Mouse (Mus musculus) spleen, adult 12 weeks (tissue): Measurements from ENCODE around the gene Slc5a4b.

ENCODE experiments used
- DNase-seq: peaks from one replicate; pipeline ENCODE4 v3.0.0; 2022; ENCODE audit warnings: low spot score

The Slc5a4b gene

DNA sequence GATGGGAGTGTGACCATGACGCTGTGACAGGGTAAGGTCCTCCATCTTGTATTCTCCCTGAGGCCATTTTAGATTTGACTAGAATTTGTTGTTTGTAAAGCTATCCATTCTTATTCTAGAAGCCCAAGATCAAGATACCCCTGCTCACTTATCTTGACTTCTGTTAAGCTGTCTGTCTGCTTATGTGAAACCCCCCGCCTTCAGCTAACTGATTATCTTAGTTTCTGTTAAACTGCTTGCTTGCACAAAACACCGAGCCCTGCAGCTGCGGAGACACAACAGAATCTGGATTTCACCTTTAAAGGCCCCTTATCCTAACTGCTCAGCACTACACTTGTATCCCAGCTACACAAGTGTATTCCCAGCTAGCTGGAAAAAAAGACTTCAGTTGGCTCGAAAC lies 73.8 kb downstream of the Slc5a4b start:
- DNase-seq = no peak

- no peak for DNase-seq
Measured at GRCm38 (mm10) chr10:76035277-76035676, 75.5 kb downstream of the Slc5a4b start.

DNA sequence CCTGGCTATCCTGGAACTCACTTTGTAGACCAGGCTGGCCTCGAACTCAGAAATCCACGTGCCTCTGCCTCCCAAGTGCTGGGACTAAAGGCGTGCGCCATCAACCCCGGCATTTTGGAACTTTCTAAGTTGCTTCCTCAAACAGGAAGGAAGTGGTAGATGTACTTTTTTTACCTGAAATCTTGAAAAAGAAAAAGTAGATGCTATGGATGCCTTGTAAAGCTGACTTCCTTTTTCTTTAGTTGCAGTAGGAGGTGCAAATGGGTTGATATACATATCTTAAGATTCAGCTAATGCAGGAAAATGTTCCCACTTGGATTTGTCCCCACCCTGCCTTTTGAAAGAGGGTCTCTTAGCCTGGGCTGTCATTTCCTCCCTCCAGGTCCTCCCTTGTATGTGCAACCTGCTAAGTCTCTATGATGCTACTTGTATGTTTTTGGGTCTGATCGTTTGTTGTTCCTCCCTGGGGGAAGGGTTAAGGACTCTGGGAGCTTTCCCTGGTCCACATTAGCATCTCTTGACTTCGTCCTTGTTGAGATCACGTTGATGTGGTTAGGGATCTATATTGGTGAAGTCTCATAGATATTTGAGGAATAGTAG lies 76.7 kb downstream of the Slc5a4b start:
- DNase-seq = no peak

- no peak for DNase-seq
Measured at GRCm38 (mm10) chr10:76033119-76033455, 77.7 kb downstream of the Slc5a4b start.

- peak; percentile 90 for DNase-seq
Measured at GRCm38 (mm10) chr10:76032402-76033118, 78.2 kb downstream of the Slc5a4b start, which contains the start of gene Zfp280b. Zfp280b (plus strand) TSS chr10:76032650.

DNA sequence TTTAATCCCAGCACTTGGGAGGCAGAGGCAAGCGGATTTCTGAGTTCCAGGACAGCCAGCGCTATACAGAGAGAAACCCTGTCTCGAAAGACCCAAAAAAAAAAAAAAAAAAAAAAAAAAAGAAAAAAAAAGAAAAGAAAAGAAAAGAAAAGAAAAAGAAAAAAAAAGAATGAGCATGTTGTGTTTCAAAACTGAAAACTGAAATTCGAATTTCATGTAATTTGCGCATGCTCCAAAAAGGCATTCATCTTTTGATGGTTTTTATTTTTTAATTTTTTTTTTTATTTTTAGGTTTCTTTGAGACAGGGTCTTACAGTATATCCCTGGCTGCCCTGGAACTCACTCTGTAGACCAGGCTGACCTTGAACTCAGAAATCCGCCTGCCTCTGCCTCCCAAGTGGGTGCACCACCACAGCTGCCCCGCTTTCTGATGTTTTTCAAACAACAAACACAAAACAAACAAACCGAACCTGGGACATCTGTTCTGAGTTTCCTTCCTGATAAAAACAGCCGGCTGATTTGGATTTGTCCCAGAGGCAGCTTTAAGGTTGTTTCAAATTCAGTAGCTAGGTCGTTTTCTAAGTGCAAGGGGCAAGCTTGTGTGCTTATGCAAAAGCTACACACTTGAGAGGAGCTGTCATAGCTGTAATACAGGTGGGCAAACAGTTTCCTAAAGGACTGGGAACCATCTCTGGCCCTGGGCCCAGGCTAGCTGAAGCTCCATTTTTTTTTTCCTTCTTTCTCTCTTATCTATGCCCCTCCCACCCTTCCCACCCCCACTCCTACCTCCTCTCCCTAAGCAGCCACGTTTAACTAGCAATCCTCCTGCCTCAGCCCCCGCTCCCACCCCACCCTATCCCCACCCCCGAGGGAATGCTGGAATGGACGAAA lies 79.0 kb downstream of the Slc5a4b start:
- no peak for DNase-seq

DNA sequence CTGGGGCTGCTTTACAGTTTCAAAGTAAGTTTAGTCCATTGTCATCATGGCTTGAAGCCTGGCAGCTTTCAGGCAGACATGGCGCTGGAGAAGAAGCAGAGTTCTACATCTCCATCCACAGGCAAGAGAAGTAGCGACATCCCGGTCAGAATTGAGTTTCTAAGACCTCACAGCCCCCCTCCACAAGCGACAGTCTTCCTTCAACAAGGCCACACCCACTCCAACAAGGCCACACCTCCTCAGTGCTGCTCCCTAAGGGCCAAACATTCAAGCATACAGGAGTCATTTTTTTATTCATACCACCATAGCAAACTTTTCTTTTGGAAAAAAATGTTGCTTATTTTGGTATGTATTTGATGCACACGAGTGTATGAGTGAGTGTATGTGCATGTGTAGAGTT lies 80.3 kb downstream of the Slc5a4b start:
- no peak for DNase-seq

DNA sequence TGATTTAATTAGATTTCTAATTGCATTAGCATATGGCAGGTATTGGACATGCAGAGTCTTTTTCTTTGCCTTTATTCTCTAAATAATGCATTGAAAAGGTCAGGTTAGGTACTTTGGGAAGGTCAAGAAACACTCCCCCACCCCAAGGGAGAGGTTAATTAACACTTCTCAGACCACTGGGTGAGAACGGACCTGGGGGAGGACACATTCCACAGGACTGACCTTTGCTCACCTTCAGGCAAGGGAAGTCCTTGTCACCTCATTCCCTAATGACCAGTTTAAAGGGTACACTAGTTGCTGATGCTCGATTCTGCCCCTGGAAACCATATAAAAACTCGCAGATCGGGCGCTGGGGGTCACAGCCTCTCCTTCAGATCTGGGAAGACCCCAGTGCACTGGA lies 81.5 kb downstream of the Slc5a4b start:
- DNase-seq = no peak

GRCm38 (mm10) chr10:76028396-76028795 lies 82.4 kb downstream of the Slc5a4b start:
- DNase-seq = no peak

DNA sequence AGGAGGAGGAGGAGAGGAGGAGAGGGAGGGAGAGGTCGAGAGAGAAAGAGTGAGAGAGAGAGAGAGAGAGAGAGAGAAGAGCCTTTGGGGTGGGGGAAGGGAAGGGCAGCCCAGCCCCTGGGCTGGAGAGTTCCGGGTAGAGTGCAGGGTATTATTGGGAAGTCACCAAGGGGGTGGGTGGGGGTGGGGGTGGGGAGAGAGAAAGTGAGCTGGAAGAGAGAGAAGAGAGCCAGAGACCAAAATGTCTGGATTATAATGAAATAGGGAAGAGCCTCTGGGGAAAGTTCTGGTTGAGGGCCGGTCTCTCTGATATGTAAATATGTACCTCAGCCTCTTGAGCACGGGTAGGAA lies 82.8 kb downstream of the Slc5a4b start:
- DNase-seq = no peak

- DNase-seq = no peak
Measured at GRCm38 (mm10) chr10:76027127-76028015, 83.4 kb downstream of the Slc5a4b start.

DNA sequence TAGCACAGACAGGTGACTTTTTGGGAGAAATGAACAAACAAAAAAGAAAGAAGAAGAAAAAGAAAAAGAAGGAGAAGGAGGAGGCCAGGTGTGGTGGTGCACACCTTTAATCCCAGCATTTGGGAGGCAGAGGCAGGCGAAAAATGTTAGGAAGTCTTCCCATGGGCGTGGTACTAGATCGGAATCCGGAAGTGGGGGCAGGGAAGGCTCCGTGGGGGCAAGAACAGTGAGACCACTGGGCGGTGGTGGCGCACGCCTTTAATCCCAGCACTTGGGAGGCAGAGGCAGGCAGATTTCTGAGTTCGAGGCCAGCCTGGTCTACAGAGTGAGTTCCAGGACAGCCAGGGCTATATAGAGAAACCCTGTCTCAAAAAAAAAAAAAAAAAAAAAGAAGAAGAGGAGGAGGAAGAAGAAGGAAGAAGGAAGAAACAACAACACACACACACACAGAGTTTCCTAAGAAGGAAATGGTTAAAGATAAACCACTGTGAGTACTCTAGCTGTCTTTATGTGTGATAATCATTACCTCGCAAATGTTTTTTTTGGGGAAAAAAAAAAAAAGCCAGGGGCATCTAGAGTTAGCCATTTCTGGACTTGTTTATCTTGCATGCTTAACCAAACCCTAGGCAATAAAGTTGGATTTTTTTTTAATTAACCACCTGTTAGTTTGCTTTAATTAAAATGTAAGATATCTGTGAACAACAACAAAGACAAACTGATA lies 85.1 kb downstream of the Slc5a4b start:
- no peak for DNase-seq

- DNase-seq = no peak
Measured at GRCm38 (mm10) chr10:76023921-76024320, 86.8 kb downstream of the Slc5a4b start.

GRCm38 (mm10) chr10:76021728-76022127 lies 89.0 kb downstream of the Slc5a4b start:
- no peak for DNase-seq

GRCm38 (mm10) chr10:76016886-76017285 lies 93.9 kb downstream of the Slc5a4b start:
- DNase-seq = no peak

DNA sequence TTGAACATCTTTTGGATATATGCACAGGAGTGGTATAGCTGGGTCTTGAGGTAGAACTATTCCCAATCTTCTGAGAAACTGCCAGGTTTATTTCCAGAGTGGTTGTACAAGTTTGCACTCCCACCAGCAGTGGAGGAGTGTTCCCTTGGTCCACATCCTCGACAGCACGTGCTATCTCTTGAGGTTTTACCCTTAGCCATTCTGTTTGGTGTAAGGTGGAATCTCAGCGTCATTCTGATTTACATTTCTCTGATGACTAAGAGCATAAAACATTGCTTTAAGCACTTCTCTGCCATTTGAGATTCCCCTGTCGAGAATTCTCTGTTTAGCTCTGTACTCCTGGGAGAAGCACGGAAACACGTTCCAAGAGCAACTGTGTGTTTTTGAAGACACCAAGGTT lies 97.8 kb downstream of the Slc5a4b start:
- DNase-seq = no peak

DNA sequence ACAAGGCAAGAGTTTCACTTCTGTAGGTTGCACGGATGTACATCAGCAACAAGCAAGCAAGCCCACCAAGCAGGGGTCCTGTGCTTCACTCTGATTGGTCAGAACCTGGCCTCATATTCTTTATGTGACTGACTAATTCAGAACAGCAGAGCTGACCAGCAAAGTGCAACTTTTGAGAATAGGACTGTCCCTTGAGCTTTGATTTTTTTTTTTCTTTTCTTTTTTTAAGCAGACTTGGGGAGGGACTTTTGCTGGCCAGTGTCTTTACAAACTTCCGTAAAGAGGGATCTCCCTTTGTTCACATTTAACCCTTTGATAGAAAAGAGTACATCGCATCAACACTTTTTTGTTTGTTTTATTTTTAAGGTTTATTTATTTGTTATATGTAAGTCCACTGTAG lies 100.9 kb downstream of the Slc5a4b start:
- DNase-seq = no peak
